Mouse (Mus musculus): Measurements from ENCODE around the gene Spata25. TPM values are rescaled to one million over a fixed set of nuclear protein-coding genes. Genes with fewer than 3 reads are reported as not detected.

Spata25 gene
- polyA plus RNA-seq, 1 experiment: 4.5 TPM

DNA sequence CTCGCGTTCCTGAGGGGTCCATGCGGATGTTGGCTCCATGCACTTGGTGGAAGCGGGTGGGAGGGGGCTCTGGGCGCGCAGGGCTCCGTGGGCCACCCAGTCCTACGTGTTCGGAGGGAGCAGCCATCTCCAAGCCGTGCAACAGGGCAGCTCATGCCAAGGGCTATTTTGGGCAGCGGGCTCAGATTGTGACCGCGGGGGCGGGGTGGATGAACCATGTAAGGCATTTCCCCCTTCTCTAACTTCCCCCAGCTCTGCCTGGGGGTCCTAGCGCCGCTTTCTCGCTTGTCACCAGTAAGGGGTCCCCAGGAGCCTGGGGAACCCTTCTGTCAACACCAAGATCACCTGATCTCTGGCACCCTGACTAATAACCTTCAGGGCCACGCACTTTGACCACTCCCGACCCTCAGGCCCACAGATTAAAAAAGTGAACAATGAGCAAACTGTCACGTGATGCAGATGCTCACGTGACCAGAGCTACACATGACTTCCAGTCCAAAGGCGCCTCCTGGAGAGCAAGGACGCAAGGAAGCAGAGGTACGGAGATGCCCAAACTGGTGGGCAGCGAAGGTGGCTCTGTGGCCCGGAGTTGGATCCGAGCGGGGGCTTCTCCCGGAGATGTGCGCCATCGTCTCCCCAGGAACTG lies 5.1 kb upstream of the Spata25 start, which contains the start of gene Neurl2:
Neurl2 (minus strand) TSS at position 143 of the 646 bp plus-strand sequence.
- peaks cover 11% of the 10 kb centered on the region for H3K36me3 ChIP-seq (ENCODE audit: control insufficient read depth, insufficient read depth, low read length)
- peak within 1 kb of the TSS; percentile 87 for H3K4me3 ChIP-seq (ENCODE audit: control insufficient read depth, insufficient read depth, low read length)
- H3K4me1 ChIP-seq (replicated peaks; ENCODE audit: control insufficient read depth, insufficient read depth, low read length): peaks cover 20% of the 10 kb centered on the region
- WGBS: under 1% methylated on average over 31 of the region's 31 CpGs
- H3K27me3 ChIP-seq (ENCODE audit: control insufficient read depth, insufficient read depth, low read length): no peaks in the 10 kb centered on the region
- TF ChIP-seq CTCF (IDR thresholded peaks at IDR 0.05; ENCODE audit: borderline replicate concordance, control insufficient read depth, extremely low read depth, insufficient read depth, low read length, poor library complexity) (no peak), POLR2A (IDR thresholded peaks at IDR 0.05; ENCODE audit: control insufficient read depth, extremely low read depth, insufficient read depth, low read length, poor library complexity) (peak; percentile 64; the same call in 1 of the 2 replicates)
- peak; percentile 84 for DNase-seq
- H3K27ac ChIP-seq (ENCODE audit: control insufficient read depth, insufficient read depth, low read length): peak within 1 kb of the TSS; percentile 55

DNA sequence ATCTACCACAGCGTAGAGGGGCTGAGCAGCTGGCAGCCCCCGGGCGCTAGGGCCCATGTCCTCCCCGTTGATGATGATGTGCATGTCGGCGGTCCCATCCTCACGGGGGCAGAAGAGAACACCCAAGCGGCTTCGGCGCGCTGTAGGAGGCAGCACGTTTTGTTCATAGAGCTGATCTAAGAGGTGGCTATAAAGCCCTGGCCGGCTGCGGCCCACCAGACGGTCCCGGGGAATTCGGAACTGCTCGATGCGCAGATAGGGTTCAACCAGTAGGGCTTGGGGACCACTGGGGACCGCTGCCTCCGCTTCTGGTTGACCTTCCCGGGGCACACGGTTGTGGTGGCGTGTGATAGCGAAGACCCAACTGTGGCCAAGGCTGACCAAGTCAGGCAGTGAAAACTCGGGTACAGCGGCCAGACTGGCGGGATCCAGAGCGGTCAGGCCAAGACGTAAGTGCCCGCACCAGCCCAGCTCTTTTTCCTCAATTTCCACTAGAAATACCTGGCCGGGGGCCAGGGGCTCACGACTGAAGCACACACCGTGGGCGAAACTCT lies 4.5 kb upstream of the Spata25 start, which contains the start of gene Ctsa:
Ctsa (plus strand) TSS at position 126 of the 554 bp plus-strand sequence.
- peaks cover 5% of the 10 kb centered on the region; the same call in 1 of the 2 replicates for H3K36me3 ChIP-seq (ENCODE audit: control insufficient read depth, insufficient read depth, low read length)
- TF ChIP-seq POLR2A (IDR thresholded peaks at IDR 0.05; ENCODE audit: control insufficient read depth, extremely low read depth, insufficient read depth, low read length, poor library complexity): 0 out of 2 replicates have a peak, but pooled peaks have one; percentile 22
- peak; percentile 76 for TF ChIP-seq CTCF (IDR thresholded peaks at IDR 0.05; ENCODE audit: borderline replicate concordance, control insufficient read depth, extremely low read depth, insufficient read depth, low read length, poor library complexity)
- H3K27me3 ChIP-seq (ENCODE audit: control insufficient read depth, insufficient read depth, low read length): no peaks in the 10 kb centered on the region
- H3K4me3 ChIP-seq (ENCODE audit: control insufficient read depth, insufficient read depth, low read length): peak within 1 kb of the TSS; percentile 87
- peak within 1 kb of the TSS; percentile 55 for H3K27ac ChIP-seq (ENCODE audit: control insufficient read depth, insufficient read depth, low read length)
- H3K4me1 ChIP-seq (replicated peaks; ENCODE audit: control insufficient read depth, insufficient read depth, low read length): peaks cover 20% of the 10 kb centered on the region
- under 1% methylated on average over 35 of the region's 35 CpGs for WGBS
- peak; percentile 82 for DNase-seq

DNA sequence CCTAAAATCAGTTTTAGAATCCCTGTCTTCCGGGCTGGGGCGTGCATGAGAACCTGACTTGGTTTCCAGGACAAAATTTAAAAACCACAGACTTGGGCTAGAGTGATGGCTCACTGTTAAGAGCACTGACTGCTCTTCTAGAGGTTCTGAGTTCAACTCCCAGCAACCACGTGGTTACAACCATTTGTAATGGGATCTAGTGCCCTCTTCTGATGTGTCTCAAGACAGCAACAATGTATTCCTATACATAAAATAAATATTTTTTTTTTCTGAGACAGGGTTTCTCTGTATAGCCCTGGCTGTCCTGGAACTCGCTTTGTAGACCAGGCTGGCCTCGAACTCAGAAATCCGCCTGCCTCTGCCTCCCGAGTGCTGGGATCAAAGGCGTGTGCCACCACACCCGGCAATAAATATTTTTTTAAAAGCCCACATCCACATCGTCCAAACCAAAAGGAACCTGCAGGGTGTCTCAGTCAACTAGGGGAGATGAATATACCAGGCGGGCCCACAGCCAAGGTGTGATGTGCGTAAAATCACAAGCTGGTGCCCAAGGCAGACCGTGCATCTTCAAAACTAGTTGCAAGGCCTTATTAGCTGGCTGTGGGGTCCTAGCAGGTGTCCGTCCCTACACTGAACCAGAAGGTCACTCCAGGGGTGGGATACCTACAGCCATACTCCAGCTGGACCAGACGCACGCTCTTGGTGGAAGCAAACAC lies 3.9 kb upstream of the Spata25 start:
- 62% methylated on average over 16 of the region's 16 CpGs for WGBS
- no peak overlapping the region for H3K27ac ChIP-seq (ENCODE audit: control insufficient read depth, insufficient read depth, low read length)
- no peak overlapping the region; the same call in 1 of the 2 replicates for H3K4me3 ChIP-seq (ENCODE audit: control insufficient read depth, insufficient read depth, low read length)
- H3K27me3 ChIP-seq (ENCODE audit: control insufficient read depth, insufficient read depth, low read length): no peaks in the 10 kb centered on the region
- H3K4me1 ChIP-seq (replicated peaks; ENCODE audit: control insufficient read depth, insufficient read depth, low read length): peaks cover 20% of the 10 kb centered on the region
- no peak for DNase-seq
- TF ChIP-seq POLR2A (IDR thresholded peaks at IDR 0.05; ENCODE audit: control insufficient read depth, extremely low read depth, insufficient read depth, low read length, poor library complexity) (no peak), CTCF (IDR thresholded peaks at IDR 0.05; ENCODE audit: borderline replicate concordance, control insufficient read depth, extremely low read depth, insufficient read depth, low read length, poor library complexity) (no peak)
- peaks cover 4% of the 10 kb centered on the region; the same call in 1 of the 2 replicates for H3K36me3 ChIP-seq (ENCODE audit: control insufficient read depth, insufficient read depth, low read length)

DNA sequence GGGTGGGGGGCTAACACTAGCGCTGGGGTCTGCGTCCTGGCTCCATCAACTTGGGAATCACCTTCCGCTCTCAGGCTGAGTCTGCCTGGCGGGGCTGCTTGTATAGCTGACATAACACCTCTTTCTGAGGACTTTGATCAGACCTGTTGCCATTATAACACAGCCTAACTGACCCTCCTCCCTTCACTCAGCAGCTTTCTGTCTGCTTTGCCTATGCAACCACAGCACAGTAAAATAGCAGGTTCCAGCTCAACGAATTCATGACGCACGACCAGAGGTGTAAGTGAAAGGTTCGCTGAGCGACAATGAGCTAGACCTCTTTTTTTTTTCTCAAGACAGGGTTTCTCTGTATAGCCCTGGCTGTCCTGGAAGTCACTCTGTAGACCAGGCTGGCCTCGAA lies 2.7 kb upstream of the Spata25 start:
- TF ChIP-seq CTCF (IDR thresholded peaks at IDR 0.05; ENCODE audit: borderline replicate concordance, control insufficient read depth, extremely low read depth, insufficient read depth, low read length, poor library complexity): no peak
- no peak for TF ChIP-seq POLR2A (IDR thresholded peaks at IDR 0.05; ENCODE audit: control insufficient read depth, extremely low read depth, insufficient read depth, low read length, poor library complexity)
- H3K4me1 ChIP-seq (replicated peaks; ENCODE audit: control insufficient read depth, insufficient read depth, low read length): peaks cover 20% of the 10 kb centered on the region
- H3K36me3 ChIP-seq (ENCODE audit: control insufficient read depth, insufficient read depth, low read length): 0 out of 2 replicates have a peak, but pooled peaks cover 1% of the 10 kb centered on the region
- WGBS: 93% methylated on average over 10 of the region's 10 CpGs
- H3K27me3 ChIP-seq (ENCODE audit: control insufficient read depth, insufficient read depth, low read length): no peaks in the 10 kb centered on the region
- DNase-seq: no peak
- H3K27ac ChIP-seq (ENCODE audit: control insufficient read depth, insufficient read depth, low read length): no peak overlapping the region
- H3K4me3 ChIP-seq (ENCODE audit: control insufficient read depth, insufficient read depth, low read length): no peak overlapping the region

DNA sequence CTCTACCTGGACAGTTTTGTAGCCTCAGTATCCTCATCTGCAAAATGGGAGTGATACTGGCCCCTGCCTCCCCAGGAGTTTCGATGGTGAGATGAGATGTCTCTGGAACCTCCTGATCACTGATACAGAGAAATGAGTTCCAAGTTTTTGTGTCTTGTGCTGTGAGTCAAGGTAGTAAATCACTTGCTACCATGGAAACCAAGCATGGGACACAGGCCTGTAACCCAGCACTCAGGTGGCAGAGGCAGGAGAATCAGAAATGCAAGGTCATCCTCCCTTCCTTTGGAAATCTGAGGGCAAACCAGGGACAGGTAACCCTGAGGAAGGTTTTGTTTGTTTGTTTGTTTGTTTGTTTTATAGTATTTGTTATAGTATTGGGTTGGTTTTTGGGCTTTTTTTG lies 753 bp upstream of the Spata25 start:
- WGBS: 100% methylated on average over 1 of the region's 1 CpGs
- H3K27me3 ChIP-seq (ENCODE audit: control insufficient read depth, insufficient read depth, low read length): no peaks in the 10 kb centered on the region
- no peak overlapping the region for H3K27ac ChIP-seq (ENCODE audit: control insufficient read depth, insufficient read depth, low read length)
- DNase-seq: no peak
- H3K4me1 ChIP-seq (replicated peaks; ENCODE audit: control insufficient read depth, insufficient read depth, low read length): peaks cover 8% of the 10 kb centered on the region
- H3K4me3 ChIP-seq (ENCODE audit: control insufficient read depth, insufficient read depth, low read length): no peak overlapping the region
- TF ChIP-seq POLR2A (IDR thresholded peaks at IDR 0.05; ENCODE audit: control insufficient read depth, extremely low read depth, insufficient read depth, low read length, poor library complexity) (no peak), CTCF (IDR thresholded peaks at IDR 0.05; ENCODE audit: borderline replicate concordance, control insufficient read depth, extremely low read depth, insufficient read depth, low read length, poor library complexity) (no peak)
- 0 out of 2 replicates have a peak, but pooled peaks cover 3% of the 10 kb centered on the region for H3K36me3 ChIP-seq (ENCODE audit: control insufficient read depth, insufficient read depth, low read length)
